In the genomic region with DNA sequence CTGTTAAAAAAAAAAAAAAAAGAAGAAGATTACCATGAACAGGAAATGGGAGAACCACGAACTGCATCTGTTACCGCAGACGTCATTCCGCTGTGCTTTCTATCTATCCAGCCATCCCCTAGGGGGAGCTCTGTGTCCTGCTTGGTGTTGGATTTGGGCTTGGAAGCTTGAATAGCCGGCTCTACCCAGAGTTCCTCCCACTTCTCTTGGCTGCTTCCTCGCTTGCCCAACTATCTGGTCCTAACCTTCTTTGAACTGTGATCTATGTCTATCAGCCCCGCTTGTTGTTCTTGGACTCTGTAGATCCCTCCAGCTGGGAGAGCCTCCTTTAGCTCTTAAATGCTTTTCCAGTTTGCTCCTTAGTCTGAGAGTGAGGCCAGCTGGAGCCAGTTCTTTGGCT, we compare ENCODE assay signal across 7 mouse cellular contexts. TPM values are rescaled to one million over a fixed set of nuclear protein-coding genes. Genes with fewer than 3 reads are reported as not detected.
DNase-seq lines count a peak whose midpoint lies in the region; ATAC-seq and TF ChIP-seq lines count a peak whose summit lies in the region.

No protein-coding gene starts in this region.

- TF ChIP-seq CTCF in hindbrain, postnatal 0 days (IDR thresholded peaks at IDR 0.05; ENCODE audit: low read depth) = peak; percentile 79

- no peaks in the 10 kb centered on the region for H3K9me3 ChIP-seq in hindbrain, postnatal 0 days (ENCODE audit: low read length)

- peak; percentile 97 for DNase-seq in adipocyte (ENCODE audit: low spot score)
- peak; percentile 88 to 90 for DNase-seq in cerebellum, postnatal 14 days
- peak; percentile 91 for DNase-seq in gastrocnemius, adult 18-20 months (ENCODE audit: low spot score)
- DNase-seq in hindbrain, postnatal 0 days (ENCODE audit: low spot score) = peak; percentile 87
- DNase-seq in left cerebral cortex, adult 18-20 months (ENCODE audit: low spot score in 2 of 2) = peak; percentile 81 to 84
- DNase-seq in spleen, adult 18-20 months = peak; percentile 27 to 66

- H3K9ac ChIP-seq in hindbrain, postnatal 0 days (replicated peaks; ENCODE audit: low read length) = no peak overlapping the region

- no peak overlapping the region for H3K27ac ChIP-seq in hindbrain, postnatal 0 days

- peaks cover 8% of the 10 kb centered on the region for H3K4me1 ChIP-seq in hindbrain, postnatal 0 days (ENCODE audit: insufficient read depth, low read length)

- no peak overlapping the region for H3K4me3 ChIP-seq in hindbrain, postnatal 0 days (ENCODE audit: low read length)

- no peak overlapping the region for H3K4me2 ChIP-seq in hindbrain, postnatal 0 days (ENCODE audit: low read depth, low read length)

- no peaks in the 10 kb centered on the region for H3K36me3 ChIP-seq in hindbrain, postnatal 0 days (ENCODE audit: insufficient read depth, low read length)

- H3K27me3 ChIP-seq in hindbrain, postnatal 0 days (ENCODE audit: insufficient read depth, low read length) = no peaks in the 10 kb centered on the region

- ATAC-seq in hindbrain, postnatal 0 days = peak; percentile 61; the same call in 1 of the 2 replicates
- ATAC-seq in megakaryocyte progenitor cell, adult 5-6 weeks (replicated peaks; ENCODE audit: poor library complexity) = peak; percentile 90

- WGBS in hindbrain, postnatal 0 days = 14% methylated on average over 7 of the region's 7 CpGs

RNA-seq across cellular contexts. Expression of gene Rabif, which starts 24.2 kb away (rescaled TPM):
- 1 to 10 TPM; 5.5 to 6.3 TPM for total RNA-seq in gastrocnemius, adult 18-20 months (2021)
- 32.8 and 37.6 TPM in 2 replicates for total RNA-seq in hindbrain, postnatal 0 days (2014; rRNA removed)
- 68.6 and 69.2 TPM in 2 replicates for polyA plus RNA-seq in hindbrain, postnatal 0 days (2015; fragmentation: Nextera tagmentation; extraction: Ambion mirVana)
- 10 to 100 TPM; 27.5 to 28.1 TPM for total RNA-seq in left cerebral cortex, adult 18-20 months (2021)
- 20.0 and 25.6 TPM in 2 replicates for total RNA-seq in megakaryocyte progenitor cell, adult 5-6 weeks (2015)
- 15.4 and 15.5 TPM in 2 replicates for total RNA-seq in megakaryocyte progenitor cell, adult 5-6 weeks (2017)

RNA-seq across cellular contexts. Expression of gene Mgat4e, which starts 30.8 kb away (rescaled TPM):
- not detected for total RNA-seq in gastrocnemius, adult 18-20 months (2021)
- 0.18 TPM in 1 of 2 replicates, not detected in the other for total RNA-seq in hindbrain, postnatal 0 days (2014; rRNA removed)
- polyA plus RNA-seq in hindbrain, postnatal 0 days (2015; fragmentation: Nextera tagmentation; extraction: Ambion mirVana) = not detected in 2 replicates
- not detected for total RNA-seq in left cerebral cortex, adult 18-20 months (2021)
- total RNA-seq in megakaryocyte progenitor cell, adult 5-6 weeks (2015) = 0.10 TPM in 1 of 2 replicates, not detected in the other
- not detected in 2 replicates for total RNA-seq in megakaryocyte progenitor cell, adult 5-6 weeks (2017)

RNA-seq across cellular contexts. Expression of gene Kdm5b, which starts 41.3 kb away (rescaled TPM):
- 1 to 10 TPM; 8.0 to 8.3 TPM for total RNA-seq in gastrocnemius, adult 18-20 months (2021)
- 55.7 and 59.2 TPM in 2 replicates for total RNA-seq in hindbrain, postnatal 0 days (2014; rRNA removed)
- 41.9 and 42.1 TPM in 2 replicates for polyA plus RNA-seq in hindbrain, postnatal 0 days (2015; fragmentation: Nextera tagmentation; extraction: Ambion mirVana)
- 10 to 100 TPM; 63.5 to 69.8 TPM for total RNA-seq in left cerebral cortex, adult 18-20 months (2021)
- 16.3 and 24.2 TPM in 2 replicates for total RNA-seq in megakaryocyte progenitor cell, adult 5-6 weeks (2015)
- 18.0 and 20.6 TPM in 2 replicates for total RNA-seq in megakaryocyte progenitor cell, adult 5-6 weeks (2017)

Comparison
In these comparisons a context has a peak if more than half of its experiments do, and no peak if none do; other contexts are left out.
1. DNase-seq: peak in every context shown above with its lines; median percentile 97 in adipocyte; 91 in gastrocnemius, adult 18-20 months; 89 in cerebellum, postnatal 14 days; 87 in hindbrain, postnatal 0 days; 82 in left cerebral cortex, adult 18-20 months; 46 in spleen, adult 18-20 months.